Mouse (Mus musculus): ENCODE measurements around the gene Sbf1.

Gene Sbf1

DNA sequence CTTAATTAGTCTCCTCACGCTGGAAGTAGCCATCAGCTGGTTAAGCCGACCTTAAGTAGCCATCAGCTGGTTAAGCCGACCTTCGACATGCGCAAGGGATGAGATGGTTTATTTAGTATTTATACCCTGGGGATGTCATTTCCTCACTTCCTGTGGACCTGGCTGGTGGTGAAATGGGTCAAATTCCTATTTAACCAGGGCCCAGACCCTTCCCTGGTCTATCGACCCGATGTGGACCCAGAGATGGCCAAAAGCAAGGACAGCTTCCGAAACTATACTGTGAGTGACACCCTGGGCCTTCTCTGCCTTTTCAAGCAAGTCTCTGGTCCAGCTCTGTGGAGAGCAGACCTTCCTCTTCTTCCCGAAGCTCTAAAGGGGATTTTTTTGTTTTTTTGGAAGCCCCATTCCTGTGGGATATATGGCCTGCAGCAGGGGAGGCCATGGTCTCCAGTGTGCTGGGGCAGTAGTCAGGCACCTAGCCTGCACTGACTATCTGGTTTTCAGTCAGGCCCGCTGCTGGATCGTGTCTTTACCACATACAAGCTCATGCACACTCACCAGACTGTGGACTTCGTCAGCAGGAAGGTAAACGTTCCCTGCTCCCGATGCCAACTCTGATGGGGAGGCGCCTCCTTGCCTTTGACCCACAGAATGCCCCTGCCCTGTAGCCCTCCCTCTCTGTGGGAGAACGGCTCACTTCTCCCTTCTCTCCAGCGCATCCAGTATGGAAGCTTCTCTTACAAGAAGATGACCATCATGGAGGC, 19.8 kb upstream of the Sbf1 start:
- TF ChIP-seq GATA4 (IDR thresholded peaks at IDR 0.05; ENCODE audit: insufficient replicate concordance, low read length): no peak

DNA sequence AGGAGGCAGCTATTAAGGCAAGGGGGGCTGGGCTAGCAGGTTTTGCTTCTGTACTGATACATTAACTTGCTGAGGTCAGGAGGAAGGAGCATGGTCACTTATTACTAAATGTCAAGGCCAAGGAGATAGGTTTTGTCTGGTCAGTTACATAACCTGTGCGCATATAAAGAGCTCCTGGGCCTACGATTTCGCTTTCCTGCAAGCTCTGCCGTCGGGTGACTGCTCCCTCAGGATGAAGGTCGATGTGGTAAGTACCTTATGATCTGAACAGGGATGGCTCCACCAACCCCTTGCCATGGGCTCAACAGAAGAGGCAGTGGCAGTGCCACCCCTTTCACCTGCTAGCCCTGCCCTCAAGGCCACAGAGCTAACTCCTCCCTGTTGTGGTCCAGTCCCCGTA, 19.2 kb upstream of the Sbf1 start, which contains the start of gene Miox:
Gene Miox (plus strand): TSS at position 128 of the 400 bp plus-strand sequence.
- TF ChIP-seq GATA4 (IDR thresholded peaks at IDR 0.05; ENCODE audit: insufficient replicate concordance, low read length): no peak

DNA sequence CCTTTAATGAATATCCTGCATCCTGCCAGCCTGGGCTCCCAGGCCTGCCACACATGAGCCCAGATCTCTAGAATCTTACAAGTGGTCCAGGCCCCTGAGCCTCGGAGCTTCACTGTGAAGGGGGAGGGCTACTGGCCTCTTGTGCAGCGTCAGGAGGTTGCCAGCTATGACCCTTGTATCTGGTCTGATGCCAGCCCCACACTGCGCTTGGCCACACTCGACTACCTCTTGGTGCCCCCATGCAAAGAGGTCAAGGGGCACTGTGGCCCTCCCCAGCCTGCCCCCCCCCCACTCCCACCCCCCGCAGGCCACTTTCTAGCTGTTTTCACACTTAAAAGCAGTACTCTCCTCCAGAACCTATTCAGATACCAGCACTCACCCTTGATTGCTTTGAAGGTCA, 11.3 kb upstream of the Sbf1 start:
- no peak for TF ChIP-seq GATA4 (IDR thresholded peaks at IDR 0.05; ENCODE audit: insufficient replicate concordance, low read length)

DNA sequence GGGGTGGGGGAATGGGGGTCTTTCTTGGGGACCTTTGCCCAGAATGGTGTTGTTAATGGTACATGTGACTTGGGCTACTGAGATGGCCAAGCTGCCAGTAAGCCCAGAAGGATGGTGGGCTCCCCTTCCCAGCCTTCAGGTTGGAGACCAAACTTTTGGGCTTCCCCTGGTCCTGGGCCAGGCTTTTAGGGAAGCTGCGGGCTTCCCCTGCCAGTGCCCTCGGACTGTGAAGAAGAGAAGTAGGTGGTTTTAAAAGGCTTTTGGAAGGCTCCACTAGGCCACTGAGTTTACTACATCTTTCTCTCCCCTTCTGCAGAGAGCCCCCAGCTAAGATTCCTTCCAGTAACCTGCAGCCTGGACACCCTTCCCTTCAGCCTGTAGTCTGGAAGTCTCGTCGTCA, 8.5 kb upstream of the Sbf1 start:
- no peak for TF ChIP-seq GATA4 (IDR thresholded peaks at IDR 0.05; ENCODE audit: insufficient replicate concordance, low read length)

DNA sequence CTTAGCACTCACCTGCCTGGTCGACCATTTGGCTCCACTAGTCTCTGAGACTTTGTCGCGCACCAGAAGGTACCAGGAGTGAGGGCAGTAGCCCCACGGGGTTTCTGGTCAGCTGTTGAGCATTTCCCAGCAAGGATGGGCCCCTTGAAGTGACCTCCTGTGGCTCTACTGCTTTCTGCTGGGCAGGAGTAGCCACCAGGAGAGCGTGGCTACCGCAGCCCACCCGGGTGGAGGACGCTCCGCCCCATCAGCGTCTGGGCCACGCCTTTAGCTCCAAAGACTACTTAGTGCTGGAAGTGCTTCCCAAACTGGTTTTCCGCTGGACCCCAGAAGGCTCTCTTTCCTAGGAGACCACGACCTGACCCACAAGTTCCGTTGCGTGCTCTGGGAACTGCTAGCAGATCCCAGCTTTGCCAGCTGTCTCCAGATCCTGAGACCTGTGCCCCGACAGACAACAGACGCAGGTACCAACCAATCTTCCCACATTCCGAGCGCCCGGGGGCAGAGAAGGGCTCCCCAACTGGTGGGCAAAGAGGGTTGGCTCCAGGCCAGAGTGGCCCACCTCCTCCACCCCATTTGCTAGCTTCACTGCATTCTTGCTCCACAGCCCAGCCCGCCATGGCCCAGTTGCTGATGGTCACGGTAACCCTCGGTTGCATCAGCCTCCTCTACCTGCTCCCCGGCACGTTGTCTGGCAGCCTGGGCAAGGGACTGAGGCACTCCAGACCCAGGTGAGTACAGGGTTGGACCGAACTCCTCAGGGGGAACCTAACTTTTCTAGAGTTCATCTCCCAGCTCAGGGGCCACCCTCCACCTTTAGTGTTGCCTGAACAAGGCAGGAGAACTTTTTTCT, 7.8 kb upstream of the Sbf1 start, which contains the start of gene Adm2:
Gene Adm2 (plus strand): TSS at position 51 of the 853 bp plus-strand sequence.
- TF ChIP-seq GATA4 (IDR thresholded peaks at IDR 0.05; ENCODE audit: insufficient replicate concordance, low read length): no peak

DNA sequence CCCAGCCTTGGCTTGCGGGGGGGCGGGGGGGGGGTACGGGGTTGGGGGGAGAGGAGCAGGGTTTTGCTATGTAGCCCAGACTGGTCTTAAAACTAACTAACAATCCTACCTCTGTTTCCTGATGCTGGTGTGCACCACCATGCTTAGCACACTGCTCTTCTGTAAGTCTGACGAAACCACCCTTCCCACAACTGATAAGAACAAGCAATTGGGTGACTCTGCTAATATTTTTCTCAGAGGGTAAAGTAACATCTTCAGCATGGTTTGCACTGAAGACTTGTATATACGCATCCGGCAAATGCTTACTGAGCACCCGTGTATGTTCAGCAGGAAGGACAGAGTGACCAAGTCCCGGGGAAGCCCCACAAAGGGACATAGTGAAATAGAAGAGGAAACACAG, 6.2 kb upstream of the Sbf1 start:
- no peak for TF ChIP-seq GATA4 (IDR thresholded peaks at IDR 0.05; ENCODE audit: insufficient replicate concordance, low read length)

DNA sequence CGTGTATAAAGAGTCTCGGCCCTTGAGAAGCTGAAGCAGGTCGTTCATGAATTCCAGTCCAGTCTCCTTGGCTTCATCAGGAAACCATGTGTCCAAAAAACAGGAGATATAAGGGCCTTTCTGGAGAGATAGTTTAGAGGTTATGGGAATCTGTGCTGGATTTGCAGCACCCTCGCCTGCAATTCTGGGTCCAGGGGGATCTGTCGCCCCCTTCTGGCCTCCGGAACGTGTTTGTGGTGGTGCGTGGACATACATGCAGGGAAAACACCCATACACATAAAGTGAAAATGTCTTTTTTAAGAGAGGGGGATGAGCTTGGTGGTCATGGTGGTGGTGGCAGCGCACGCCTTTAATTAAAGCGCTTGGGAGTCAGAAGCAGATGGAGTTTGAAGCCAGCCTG, 1.0 kb upstream of the Sbf1 start:
- no peak for TF ChIP-seq GATA4 (IDR thresholded peaks at IDR 0.05; ENCODE audit: insufficient replicate concordance, low read length)

DNA sequence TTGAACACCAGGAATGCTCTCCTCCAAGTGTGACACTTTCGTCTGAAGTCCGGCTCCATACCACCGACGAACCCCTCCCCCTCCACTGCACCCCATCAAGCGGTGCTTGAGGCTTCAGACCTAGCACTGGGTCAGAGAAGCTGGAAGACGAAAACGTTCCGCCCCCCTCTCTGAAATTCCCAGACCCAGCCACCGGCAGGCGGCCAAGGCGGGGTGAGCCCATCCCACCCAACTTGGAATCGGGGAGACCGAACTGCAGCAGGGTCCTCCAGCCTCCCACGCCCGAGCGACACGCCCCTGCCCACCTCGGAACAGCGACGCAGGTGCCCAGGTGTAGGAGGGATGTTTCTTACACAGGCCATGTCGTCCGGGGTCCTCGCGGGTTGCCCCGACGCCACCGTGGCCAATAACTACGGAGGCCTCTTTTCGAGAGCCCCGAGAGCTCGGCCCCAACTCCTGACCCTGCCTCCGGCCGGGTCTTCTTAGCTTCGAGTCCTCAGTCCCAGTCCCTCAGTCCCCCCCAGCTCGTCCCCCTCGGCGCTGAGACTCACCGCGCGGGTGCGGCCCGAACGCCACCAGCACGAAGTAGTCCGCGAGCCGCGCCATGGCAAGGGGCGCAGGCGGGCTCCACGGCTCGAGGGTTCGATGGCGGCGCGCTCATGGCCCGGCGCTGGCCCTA, 461 bp downstream of the Sbf1 start:
- TF ChIP-seq GATA4 (IDR thresholded peaks at IDR 0.05; ENCODE audit: insufficient replicate concordance, low read length): no peak

DNA sequence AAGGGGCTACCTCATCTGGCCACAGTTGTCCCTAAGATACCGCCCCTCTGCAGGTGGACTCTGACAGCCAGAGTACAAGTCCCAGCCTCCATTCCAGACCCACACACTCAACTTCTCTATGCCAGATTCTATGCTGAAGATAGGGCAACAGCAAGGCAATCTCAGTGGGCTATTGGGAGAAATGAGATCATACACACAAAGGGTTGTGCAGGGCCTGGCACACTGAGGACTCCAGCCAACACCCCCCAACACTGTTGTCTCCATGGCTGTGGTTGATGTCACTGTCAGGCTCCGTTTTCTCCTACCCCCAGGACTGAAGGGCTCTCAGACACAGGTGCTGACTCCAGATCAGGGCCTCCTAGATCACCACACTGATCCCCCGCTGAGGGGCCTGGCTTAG, 1.0 kb downstream of the Sbf1 start:
- TF ChIP-seq GATA4 (IDR thresholded peaks at IDR 0.05; ENCODE audit: insufficient replicate concordance, low read length): no peak

DNA sequence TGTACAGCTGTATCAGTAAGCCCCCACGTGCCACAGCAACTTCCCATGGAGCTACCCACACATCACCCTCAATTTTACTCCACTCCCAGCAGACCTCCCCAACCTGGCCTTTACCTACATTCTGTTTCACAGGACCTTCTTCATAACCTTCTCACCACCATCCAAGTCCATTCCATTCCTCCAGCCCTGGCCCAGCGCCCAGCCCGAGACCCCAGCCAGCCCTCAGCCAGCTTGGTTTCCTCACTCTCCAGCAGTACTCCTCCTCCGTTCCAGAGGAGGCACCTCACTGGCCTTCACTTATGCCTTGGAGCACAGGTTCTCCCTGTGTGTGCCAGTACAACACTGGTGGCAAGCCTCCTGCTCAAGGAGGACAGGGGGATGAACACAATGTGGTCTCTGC, 1.8 kb downstream of the Sbf1 start:
- no peak for TF ChIP-seq GATA4 (IDR thresholded peaks at IDR 0.05; ENCODE audit: insufficient replicate concordance, low read length)

DNA sequence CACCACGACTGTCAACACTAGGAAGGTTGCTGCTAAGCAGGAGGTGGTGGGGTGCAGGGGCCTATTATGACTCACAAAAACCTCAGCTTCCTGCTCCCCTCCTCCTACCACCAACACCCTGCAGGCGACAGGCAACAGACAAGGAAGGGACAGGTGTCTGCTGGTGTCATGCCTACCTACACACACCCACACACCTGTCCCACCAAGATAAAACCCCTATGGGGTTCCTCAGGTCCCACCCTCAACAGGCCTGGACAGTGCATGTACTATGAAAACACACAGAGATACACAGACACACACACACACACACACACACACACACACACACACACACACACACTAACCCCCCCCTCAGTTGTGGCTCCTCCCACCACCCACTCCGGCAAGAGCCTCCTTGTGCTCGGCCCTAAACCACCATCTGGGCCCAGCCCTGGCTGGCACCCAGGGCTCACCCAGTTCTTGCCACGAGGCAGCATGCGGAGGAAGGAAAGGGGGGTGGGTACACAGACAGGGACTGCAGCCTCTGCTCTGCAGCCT, 5.1 kb downstream of the Sbf1 start:
- TF ChIP-seq GATA4 (IDR thresholded peaks at IDR 0.05; ENCODE audit: insufficient replicate concordance, low read length): no peak

DNA sequence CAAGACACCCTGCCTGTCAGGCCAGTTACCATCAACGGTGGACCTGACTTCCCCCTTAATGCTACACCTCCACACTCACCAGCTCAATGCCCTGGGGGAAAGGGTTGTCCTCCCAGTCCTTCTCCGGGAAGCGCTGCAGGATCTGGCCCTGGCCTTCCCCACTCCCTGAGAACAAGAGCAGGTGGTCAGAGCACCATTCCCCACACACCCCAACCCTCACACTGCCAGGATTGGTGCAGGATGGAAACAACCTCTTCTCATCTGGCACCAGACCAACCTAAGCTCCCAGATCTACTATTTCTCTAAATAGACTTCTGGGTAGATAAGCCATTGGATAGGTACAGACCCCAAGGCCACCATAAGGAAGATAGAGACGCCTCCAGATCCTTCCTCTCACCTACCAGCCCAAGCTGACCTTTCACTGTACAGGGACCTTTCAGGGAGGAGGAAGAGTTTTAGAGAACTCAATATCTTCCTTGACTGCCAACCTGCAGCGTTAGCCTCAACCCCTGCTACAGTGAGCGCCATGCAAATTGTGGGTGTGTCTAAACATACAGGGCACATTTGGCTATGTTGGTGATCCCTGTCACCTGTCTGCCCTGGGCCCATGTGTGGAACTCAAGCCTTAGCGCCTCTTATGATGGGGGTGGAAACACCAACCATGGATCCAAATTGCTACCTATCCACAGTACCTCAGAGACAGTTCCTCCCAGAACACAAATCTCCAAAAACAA, 6.5 kb downstream of the Sbf1 start:
- TF ChIP-seq GATA4 (IDR thresholded peaks at IDR 0.05; ENCODE audit: insufficient replicate concordance, low read length): no peak

DNA sequence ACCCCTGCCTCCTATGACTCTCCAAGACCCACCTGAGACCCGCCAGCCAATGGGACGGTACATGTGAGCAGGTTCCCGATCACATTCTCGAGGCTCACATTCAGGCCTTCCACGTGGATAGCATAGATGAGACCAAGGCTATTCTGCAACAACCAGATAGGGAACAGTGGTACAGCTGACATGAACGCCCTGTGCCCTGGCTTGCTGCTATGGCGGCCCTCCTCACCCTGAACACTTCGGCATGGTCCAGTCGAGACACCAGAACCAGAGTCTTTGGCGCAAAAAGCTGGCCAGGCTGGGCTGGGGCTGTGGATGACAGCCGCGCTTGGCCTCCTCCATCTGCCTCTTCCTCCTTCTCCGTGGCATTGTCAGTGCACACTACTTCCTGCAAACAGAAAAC, 7.7 kb downstream of the Sbf1 start:
- TF ChIP-seq GATA4 (IDR thresholded peaks at IDR 0.05; ENCODE audit: insufficient replicate concordance, low read length): no peak

DNA sequence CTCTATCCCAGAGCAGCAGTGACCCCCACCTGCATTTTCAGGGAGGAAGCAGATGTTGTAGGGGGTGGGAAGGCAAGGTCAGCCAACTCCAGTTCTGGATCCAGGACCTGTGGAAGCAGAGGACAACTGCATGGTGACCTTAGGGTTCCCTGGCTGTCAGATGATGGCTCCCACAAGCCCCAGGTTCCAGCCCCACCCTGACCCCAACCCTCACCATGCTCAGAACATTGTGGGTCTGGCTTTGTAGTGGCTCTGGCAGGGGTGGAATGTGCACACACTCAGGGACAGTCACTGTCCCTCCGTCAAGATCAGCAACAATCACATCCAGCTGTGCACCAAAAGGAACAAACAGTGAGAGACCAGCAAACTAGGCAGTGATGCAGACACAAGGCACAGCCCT, 9.1 kb downstream of the Sbf1 start:
- no peak for TF ChIP-seq GATA4 (IDR thresholded peaks at IDR 0.05; ENCODE audit: insufficient replicate concordance, low read length)

DNA sequence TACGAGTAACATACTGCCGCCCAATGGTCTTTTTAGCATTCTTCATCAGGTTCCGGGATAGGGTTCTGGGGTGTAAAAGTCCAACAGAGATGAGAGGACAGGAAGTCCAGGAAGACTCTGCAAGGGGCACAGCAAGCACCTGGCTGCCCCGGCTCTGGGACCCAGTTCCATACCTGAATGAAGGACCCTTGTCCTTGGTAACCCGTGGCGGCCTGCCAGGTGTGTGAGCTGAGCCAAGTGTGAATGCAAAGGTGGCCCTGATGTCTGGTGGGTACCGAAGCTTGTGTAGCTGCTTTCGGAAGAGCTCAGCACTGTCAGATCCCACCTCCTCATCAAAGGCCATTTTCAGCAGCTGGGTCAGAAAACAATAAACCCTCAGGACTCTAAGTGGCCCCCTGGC, 14.5 kb downstream of the Sbf1 start:
- TF ChIP-seq GATA4 (IDR thresholded peaks at IDR 0.05; ENCODE audit: insufficient replicate concordance, low read length): no peak
